9 mouse cellular contexts compared by ENCODE assay signal in genomic region chr14:6604551-6604950, GRCm38 (mm10). TPM values are rescaled to one million over a fixed set of nuclear protein-coding genes. Genes with fewer than 3 reads are reported as not detected.
A peak's percentile ranks its signal among the peaks of the same experiment; 100 is the strongest.
DNase-seq lines count a peak whose midpoint lies in the region; ATAC-seq and TF ChIP-seq lines count a peak whose summit lies in the region.
"Not testable (repeated sequence)": the region's sequence is repeated elsewhere in the genome, so short reads cannot be mapped to it uniquely, and the experiment has no call there.
"Had no signal": no experiment of that assay in that cellular context is flagged by ENCODE, and none has a peak within 500 bp of the region (broad histone marks: within the 10 kb centered on the region; RNA-seq: fewer than 3 reads in every experiment).

No protein-coding gene starts in this region.

- ATAC-seq in forebrain, postnatal 0 days; kidney, embryonic 16.5 days (ENCODE audit: low FRiP score, low TSS enrichment); midbrain, embryonic 11.5 days (ENCODE audit: low FRiP score): not testable (repeated sequence)

- H3K4me1 ChIP-seq in forebrain, postnatal 0 days (ENCODE audit: insufficient read depth); hindbrain, embryonic 10.5 days (replicated peaks); kidney, embryonic 16.5 days (ENCODE audit: insufficient read depth, low read length); midbrain, embryonic 11.5 days (ENCODE audit: control insufficient read depth, insufficient read depth, low read length): not testable (repeated sequence)

- not testable (repeated sequence) for TF ChIP-seq CTCF in forebrain, postnatal 0 days (IDR thresholded peaks at IDR 0.05; ENCODE audit: low read depth)

- not testable (repeated sequence) for H3K27ac ChIP-seq in forebrain, postnatal 0 days (ENCODE audit: low read depth, low read length); hindbrain, embryonic 10.5 days; kidney, embryonic 16.5 days (ENCODE audit: low read length); midbrain, embryonic 11.5 days (ENCODE audit: low read depth, low read length)

- not testable (repeated sequence) for H3K27me3 ChIP-seq in forebrain, postnatal 0 days (ENCODE audit: insufficient read depth, low read length); hindbrain, embryonic 10.5 days (ENCODE audit: insufficient read depth, poor library complexity, severe bottlenecking); kidney, embryonic 16.5 days (ENCODE audit: insufficient read depth, low read length); midbrain, embryonic 11.5 days (ENCODE audit: control insufficient read depth, insufficient read depth, low read length)

- peak; percentile 6 for DNase-seq in cerebellum, postnatal 25 days
- peak; percentile 0 for DNase-seq in forebrain, postnatal 0 days
- peak; percentile 13 for DNase-seq in hindbrain, embryonic 10.5 days (ENCODE audit: low spot score)
- peak; percentile 1 for DNase-seq in liver
- DNase-seq in midbrain, embryonic 11.5 days (ENCODE audit: low spot score, missing footprints): not testable (repeated sequence)
- peak; percentile 1 for DNase-seq in right cerebral cortex, postnatal 4 days

- peak overlapping the region; percentile 57 for H3K9ac ChIP-seq in forebrain, postnatal 0 days
- H3K9ac ChIP-seq in kidney, embryonic 16.5 days (replicated peaks; ENCODE audit: low read length): not testable (repeated sequence)
- peak overlapping the region; percentile 27; the same call in 1 of the 2 replicates for H3K9ac ChIP-seq in midbrain, embryonic 11.5 days (ENCODE audit: low read length)

- H3K4me3 ChIP-seq in forebrain, postnatal 0 days (ENCODE audit: low read depth, low read length): peak overlapping the region; percentile 32
- peak overlapping the region; percentile 50 for H3K4me3 ChIP-seq in hindbrain, embryonic 10.5 days
- peak overlapping the region; percentile 41 for H3K4me3 ChIP-seq in kidney, embryonic 16.5 days (ENCODE audit: low read length)
- H3K4me3 ChIP-seq in midbrain, embryonic 11.5 days (ENCODE audit: low read depth, low read length): peak overlapping the region; percentile 30

- not testable (repeated sequence) for H3K36me3 ChIP-seq in forebrain, postnatal 0 days (ENCODE audit: insufficient read depth); hindbrain, embryonic 10.5 days; kidney, embryonic 16.5 days (ENCODE audit: insufficient read depth, low read length); midbrain, embryonic 11.5 days (ENCODE audit: control insufficient read depth, insufficient read depth, low read length)

- not testable (repeated sequence) for H3K9me3 ChIP-seq in forebrain, postnatal 0 days (ENCODE audit: low read length); hindbrain, embryonic 10.5 days; kidney, embryonic 16.5 days (ENCODE audit: low read length); midbrain, embryonic 11.5 days (ENCODE audit: control insufficient read depth, low read length)

- WGBS in forebrain, postnatal 0 days: 10% methylated on average over 17 of the region's 20 CpGs
- WGBS in hindbrain, embryonic 10.5 days: 6% methylated on average over 17 of the region's 20 CpGs
- WGBS in kidney, embryonic 16.5 days: 8% methylated on average over 17 of the region's 20 CpGs
- WGBS in midbrain, embryonic 11.5 days: 10% methylated on average over 17 of the region's 20 CpGs

- peak overlapping the region; percentile 71 for H3K4me2 ChIP-seq in forebrain, postnatal 0 days (ENCODE audit: low read depth)
- H3K4me2 ChIP-seq in kidney, embryonic 16.5 days (replicated peaks; ENCODE audit: low read depth, low read length): peak overlapping the region; percentile 52
- peak overlapping the region; percentile 49 for H3K4me2 ChIP-seq in midbrain, embryonic 11.5 days

RNA-seq across cellular contexts. Expression of gene Gm3629, which starts 14.1 kb away (rescaled TPM):
- total RNA-seq in forebrain, postnatal 0 days (2014; rRNA removed): 0.52 and 1.1 TPM in 2 replicates
- polyA plus RNA-seq in forebrain, postnatal 0 days (2015; fragmentation: Nextera tagmentation; extraction: Ambion mirVana): 0.64 and 0.88 TPM in 2 replicates
- 0.34 TPM in 1 of 2 replicates, not detected in the other for polyA plus RNA-seq in hindbrain, embryonic 10.5 days (2016; fragmentation: Nextera tagmentation; extraction: Ambion mirVana)
- 0.26 TPM in 1 of 2 replicates, not detected in the other for polyA plus RNA-seq in kidney, embryonic 16.5 days (2015; fragmentation: Nextera tagmentation; extraction: Ambion mirVana)
- 0.22 and 0.42 TPM in 2 replicates for polyA plus RNA-seq in midbrain, embryonic 11.5 days (2014; fragmentation: Nextera tagmentation; extraction: Ambion mirVana)
- total RNA-seq: MEL had no signal

RNA-seq across cellular contexts. Expression of gene Gm3460, which starts 17.7 kb away (rescaled TPM):
- not detected in 2 replicates for total RNA-seq in forebrain, postnatal 0 days (2014; rRNA removed)
- polyA plus RNA-seq in forebrain, postnatal 0 days (2015; fragmentation: Nextera tagmentation; extraction: Ambion mirVana): not detected in 2 replicates
- polyA plus RNA-seq in hindbrain, embryonic 10.5 days (2016; fragmentation: Nextera tagmentation; extraction: Ambion mirVana): not detected in 2 replicates
- polyA plus RNA-seq in kidney, embryonic 16.5 days (2015; fragmentation: Nextera tagmentation; extraction: Ambion mirVana): not detected in 2 replicates
- not detected in 2 replicates for polyA plus RNA-seq in midbrain, embryonic 11.5 days (2014; fragmentation: Nextera tagmentation; extraction: Ambion mirVana)
- total RNA-seq: MEL had no signal
- polyA plus RNA-seq: inflammation-experienced regulatory T-cells, adult 6 months had no signal
